Mouse (Mus musculus) spleen, adult 2 months (tissue): ENCODE data around the gene Fam183b.
"Not testable (repeated sequence)": the region's sequence is repeated elsewhere in the genome, so short reads cannot be mapped to it uniquely, and the experiment has no call there.

Source experiments
- CTCF ChIP-seq: fragments of 200-500 bp; IDR thresholded peaks from 2 replicates; pipeline ENCODE4 v1.5.1; 2011; ENCODE audit warnings: mild to moderate bottlenecking, inconsistent platforms; ENCODE audit not compliant: insufficient read depth, insufficient read length, insufficient replicate concordance; ENCODE audit errors: extremely low read depth
- POLR2A ChIP-seq: fragments of 200-500 bp; IDR thresholded peaks from 2 replicates; pipeline ENCODE4 v1.6.1; 2011; ENCODE audit warnings: low read depth, low read length, inconsistent platforms

- TF ChIP-seq CTCF, POLR2A: not testable (repeated sequence)
Observed at GRCm38 (mm10) chr11:58751096-58751495, 50.7 kb downstream of the Fam183b start.
